Mouse (Mus musculus): Measurements from ENCODE around the gene Ifna6. TPM values are rescaled to one million over a fixed set of nuclear protein-coding genes. Genes with fewer than 3 reads are reported as not detected.
"Not testable (repeated sequence)": the region's sequence is repeated elsewhere in the genome, so short reads cannot be mapped to it uniquely, and the experiment has no call there.

The Ifna6 gene
- polyA plus RNA-seq, 1 experiment from 2014 or later: not detected

GRCm38 (mm10) chr4:88835225-88835624 is 8.0 kb downstream of the Ifna6 start, which contains the start of gene Ifna5:
Ifna5 (plus strand) TSS chr4:88835525.
- H3K9me3 ChIP-seq (ENCODE audit: control insufficient read depth, low read length); H3K27me3 ChIP-seq (ENCODE audit: control insufficient read depth, insufficient read depth, low read length); H3K4me2 ChIP-seq (ENCODE audit: low read length); H3K27ac ChIP-seq (replicated peaks; ENCODE audit: low read depth, low read length); H3K4me3 ChIP-seq (replicated peaks; ENCODE audit: low read depth, low read length); H3K4me1 ChIP-seq (ENCODE audit: control insufficient read depth, insufficient read depth, low read length); ATAC-seq (ENCODE audit: low FRiP score, low TSS enrichment); DNase-seq; H3K36me3 ChIP-seq (ENCODE audit: control insufficient read depth, insufficient read depth, low read length); H3K9ac ChIP-seq (replicated peaks; ENCODE audit: low read length): not testable (repeated sequence)
- WGBS: 79% methylated on average over 1 of the region's 1 CpGs

GRCm38 (mm10) chr4:88838828-88839227 is 11.6 kb downstream of the Ifna6 start:
- WGBS: 55% methylated on average over 3 of the region's 3 CpGs

GRCm38 (mm10) chr4:88840058-88840457 is 12.8 kb downstream of the Ifna6 start:
- Histone ChIP-seq H3K4me1 (ENCODE audit: control insufficient read depth, insufficient read depth, low read length) (no peaks in the 10 kb centered on the region), H3K4me2 (ENCODE audit: low read length) (no peak overlapping the region), H3K9ac (replicated peaks; ENCODE audit: low read length) (no peak overlapping the region), H3K27ac (replicated peaks; ENCODE audit: low read depth, low read length) (no peak overlapping the region), H3K36me3 (ENCODE audit: control insufficient read depth, insufficient read depth, low read length) (no peaks in the 10 kb centered on the region), H3K4me3 (replicated peaks; ENCODE audit: low read depth, low read length) (no peak overlapping the region), H3K9me3 (ENCODE audit: control insufficient read depth, low read length) (no peaks in the 10 kb centered on the region), H3K27me3 (ENCODE audit: control insufficient read depth, insufficient read depth, low read length) (no peaks in the 10 kb centered on the region)
- WGBS: 86% methylated on average over 3 of the region's 3 CpGs
- ATAC-seq (ENCODE audit: low FRiP score, low TSS enrichment): no peak
- no peak for DNase-seq

More at GRCm38 (mm10) chr4:88838828-88839227, 11.6 kb downstream of the Ifna6 start:
- H3K9ac ChIP-seq (replicated peaks; ENCODE audit: low read length): no peak overlapping the region
- H3K27ac ChIP-seq (replicated peaks; ENCODE audit: low read depth, low read length): no peak overlapping the region
- no peak overlapping the region for H3K4me2 ChIP-seq (ENCODE audit: low read length)
- no peaks in the 10 kb centered on the region for H3K9me3 ChIP-seq (ENCODE audit: control insufficient read depth, low read length)
- no peak for ATAC-seq (ENCODE audit: low FRiP score, low TSS enrichment)
- DNase-seq: peak; percentile 62
- no peaks in the 10 kb centered on the region for H3K27me3 ChIP-seq (ENCODE audit: control insufficient read depth, insufficient read depth, low read length)
- H3K36me3 ChIP-seq (ENCODE audit: control insufficient read depth, insufficient read depth, low read length): no peaks in the 10 kb centered on the region
- H3K4me3 ChIP-seq (replicated peaks; ENCODE audit: low read depth, low read length): no peak overlapping the region
- no peaks in the 10 kb centered on the region for H3K4me1 ChIP-seq (ENCODE audit: control insufficient read depth, insufficient read depth, low read length)

- Histone ChIP-seq H3K27ac (replicated peaks; ENCODE audit: low read depth, low read length) (no peak within 1 kb of the TSS), H3K4me1 (ENCODE audit: control insufficient read depth, insufficient read depth, low read length) (no peaks in the 10 kb centered on the region), H3K4me3 (replicated peaks; ENCODE audit: low read depth, low read length) (no peak within 1 kb of the TSS), H3K36me3 (ENCODE audit: control insufficient read depth, insufficient read depth, low read length) (no peaks in the 10 kb centered on the region), H3K9me3 (ENCODE audit: control insufficient read depth, low read length) (no peaks in the 10 kb centered on the region), H3K27me3 (ENCODE audit: control insufficient read depth, insufficient read depth, low read length) (no peaks in the 10 kb centered on the region), H3K4me2 (ENCODE audit: low read length) (no peak within 1 kb of the TSS), H3K9ac (replicated peaks; ENCODE audit: low read length) (no peak within 1 kb of the TSS)
- DNase-seq: no peak
- 34% methylated on average over 2 of the region's 2 CpGs for WGBS
- ATAC-seq (ENCODE audit: low FRiP score, low TSS enrichment): no peak
These were observed 14.3 kb downstream of the Ifna6 start, which contains the start of gene Ifna4 for GRCm38 (mm10) chr4:88841438-88841911. Ifna4 (plus strand) TSS chr4:88841861.

- DNase-seq (no peak), ATAC-seq (ENCODE audit: low FRiP score, low TSS enrichment) (no peak)
- no peaks in the 10 kb centered on the region for H3K4me1 ChIP-seq (ENCODE audit: control insufficient read depth, insufficient read depth, low read length)
- H3K27me3 ChIP-seq (ENCODE audit: control insufficient read depth, insufficient read depth, low read length): no peaks in the 10 kb centered on the region
- no peak overlapping the region for H3K9ac ChIP-seq (replicated peaks; ENCODE audit: low read length)
- no peak overlapping the region for H3K4me2 ChIP-seq (ENCODE audit: low read length)
- H3K9me3 ChIP-seq (ENCODE audit: control insufficient read depth, low read length): no peaks in the 10 kb centered on the region
- no peak overlapping the region for H3K4me3 ChIP-seq (replicated peaks; ENCODE audit: low read depth, low read length)
- no peak overlapping the region for H3K27ac ChIP-seq (replicated peaks; ENCODE audit: low read depth, low read length)
- H3K36me3 ChIP-seq (ENCODE audit: control insufficient read depth, insufficient read depth, low read length): no peaks in the 10 kb centered on the region
- WGBS: 70% methylated on average over 2 of the region's 2 CpGs
These were observed 18.1 kb downstream of the Ifna6 start for GRCm38 (mm10) chr4:88845334-88845733.

GRCm38 (mm10) chr4:88849698-88850097 is 22.5 kb downstream of the Ifna6 start, which contains the start of gene Ifna1:
Ifna1 (plus strand) TSS chr4:88850087.
- DNase-seq: no peak
- Histone ChIP-seq H3K9me3 (ENCODE audit: control insufficient read depth, low read length) (no peaks in the 10 kb centered on the region), H3K36me3 (ENCODE audit: control insufficient read depth, insufficient read depth, low read length) (no peaks in the 10 kb centered on the region), H3K4me2 (ENCODE audit: low read length) (no peak within 1 kb of the TSS), H3K4me3 (replicated peaks; ENCODE audit: low read depth, low read length) (no peak within 1 kb of the TSS), H3K27me3 (ENCODE audit: control insufficient read depth, insufficient read depth, low read length) (no peaks in the 10 kb centered on the region), H3K9ac (replicated peaks; ENCODE audit: low read length) (no peak within 1 kb of the TSS), H3K4me1 (ENCODE audit: control insufficient read depth, insufficient read depth, low read length) (no peaks in the 10 kb centered on the region), H3K27ac (replicated peaks; ENCODE audit: low read depth, low read length) (no peak within 1 kb of the TSS)
- 87% methylated on average over 1 of the region's 1 CpGs for WGBS
- ATAC-seq (ENCODE audit: low FRiP score, low TSS enrichment): no peak

- Histone ChIP-seq H3K9ac (replicated peaks; ENCODE audit: low read length) (no peak overlapping the region), H3K27me3 (ENCODE audit: control insufficient read depth, insufficient read depth, low read length) (no peaks in the 10 kb centered on the region), H3K27ac (replicated peaks; ENCODE audit: low read depth, low read length) (no peak overlapping the region), H3K4me1 (ENCODE audit: control insufficient read depth, insufficient read depth, low read length) (no peaks in the 10 kb centered on the region), H3K9me3 (ENCODE audit: control insufficient read depth, low read length) (no peaks in the 10 kb centered on the region), H3K4me2 (ENCODE audit: low read length) (no peak overlapping the region), H3K4me3 (replicated peaks; ENCODE audit: low read depth, low read length) (no peak overlapping the region), H3K36me3 (ENCODE audit: control insufficient read depth, insufficient read depth, low read length) (no peaks in the 10 kb centered on the region)
- 14% methylated on average over 4 of the region's 4 CpGs for WGBS
- no peak for DNase-seq
- no peak for ATAC-seq (ENCODE audit: low FRiP score, low TSS enrichment)
These were observed 24.0 kb downstream of the Ifna6 start for GRCm38 (mm10) chr4:88851026-88851763.

- DNase-seq (no peak), ATAC-seq (ENCODE audit: low FRiP score, low TSS enrichment) (no peak)
- Histone ChIP-seq H3K36me3 (ENCODE audit: control insufficient read depth, insufficient read depth, low read length) (no peaks in the 10 kb centered on the region), H3K27ac (replicated peaks; ENCODE audit: low read depth, low read length) (no peak overlapping the region), H3K4me3 (replicated peaks; ENCODE audit: low read depth, low read length) (no peak overlapping the region), H3K9ac (replicated peaks; ENCODE audit: low read length) (no peak overlapping the region), H3K4me2 (ENCODE audit: low read length) (no peak overlapping the region), H3K27me3 (ENCODE audit: control insufficient read depth, insufficient read depth, low read length) (no peaks in the 10 kb centered on the region), H3K4me1 (ENCODE audit: control insufficient read depth, insufficient read depth, low read length) (no peaks in the 10 kb centered on the region), H3K9me3 (ENCODE audit: control insufficient read depth, low read length) (no peaks in the 10 kb centered on the region)
These were observed 32.0 kb downstream of the Ifna6 start for GRCm38 (mm10) chr4:88859214-88859613.

GRCm38 (mm10) chr4:88863309-88863708 is 36.1 kb downstream of the Ifna6 start:
- WGBS: 4% methylated on average over 7 of the region's 7 CpGs

More at GRCm38 (mm10) chr4:88863309-88863708, 36.1 kb downstream of the Ifna6 start:
- no peaks in the 10 kb centered on the region for H3K36me3 ChIP-seq (ENCODE audit: control insufficient read depth, insufficient read depth, low read length)
- H3K4me2 ChIP-seq (ENCODE audit: low read length): no peak overlapping the region
- H3K27ac ChIP-seq (replicated peaks; ENCODE audit: low read depth, low read length): no peak overlapping the region
- no peak overlapping the region for H3K9ac ChIP-seq (replicated peaks; ENCODE audit: low read length)
- H3K27me3 ChIP-seq (ENCODE audit: control insufficient read depth, insufficient read depth, low read length): 0 out of 2 replicates have a peak, but pooled peaks cover 3% of the 10 kb centered on the region
- no peak for DNase-seq
- no peaks in the 10 kb centered on the region for H3K9me3 ChIP-seq (ENCODE audit: control insufficient read depth, low read length)
- no peak overlapping the region for H3K4me3 ChIP-seq (replicated peaks; ENCODE audit: low read depth, low read length)
- ATAC-seq (ENCODE audit: low FRiP score, low TSS enrichment): no peak
- H3K4me1 ChIP-seq (ENCODE audit: control insufficient read depth, insufficient read depth, low read length): 0 out of 2 replicates have a peak, but pooled peaks cover 3% of the 10 kb centered on the region

Measured in midbrain, embryonic 14.5 days (tissue).